Mouse (Mus musculus) megakaryocyte, embryonic 14.5 days (primary cell): Measurements from ENCODE around the gene Abca13.

Experiments
- FLI1 ChIP-seq: IDR thresholded peaks from 2 replicates; pipeline ENCODE4 v1.6.1; 2012; ENCODE audit warnings: low read length, inconsistent platforms, mixed read lengths
- GATA1 ChIP-seq: IDR thresholded peaks from 3 replicates; pipeline ENCODE4 v1.6.1; 2012; ENCODE audit warnings: mixed read lengths, low read length, inconsistent platforms, borderline replicate concordance

DNA sequence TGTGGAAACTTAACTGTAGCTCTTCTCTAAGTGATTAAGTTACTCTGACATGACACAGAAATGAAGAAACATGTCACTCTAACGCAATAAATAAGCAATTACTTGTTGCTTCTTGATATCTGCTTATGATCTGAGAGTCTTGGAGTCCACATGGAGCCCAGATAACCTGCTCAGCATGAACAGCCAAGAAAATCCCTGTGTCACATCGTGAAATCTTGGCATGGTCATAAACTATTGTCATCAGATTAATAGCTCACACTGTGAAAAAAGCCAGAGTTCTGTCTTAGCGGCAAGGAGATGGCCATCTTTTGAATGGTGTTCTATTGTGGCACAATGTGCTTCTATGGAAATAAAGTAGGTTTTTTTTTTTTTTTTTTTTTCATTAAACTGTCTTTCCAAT lies 336.8 kb downstream of the Abca13 start:
- TF ChIP-seq GATA1 (no peak), FLI1 (no peak)
